Mouse (Mus musculus) layer of hippocampus, postnatal 14 days (tissue): ENCODE data around the gene Tbc1d19. TPM values are rescaled to one million over a fixed set of nuclear protein-coding genes. Genes with fewer than 3 reads are reported as not detected.

Experiments
- DNase-seq, 2 experiments: peaks; one replicate each; pipeline ENCODE4 v3.0.0; 2021 to 2022; ENCODE audit warnings: low spot score in 2 of 2, mixed read lengths in 1 of 2
- total RNA-seq, 2 experiments: library from RNA; stranded (reverse); gene quantifications; 2 replicates each; pipeline ENCODE4 v1.2.3; 2021

Gene Tbc1d19
- total RNA-seq, 2 experiments from 2014 or later = 43.7 to 58.8 TPM

DNA sequence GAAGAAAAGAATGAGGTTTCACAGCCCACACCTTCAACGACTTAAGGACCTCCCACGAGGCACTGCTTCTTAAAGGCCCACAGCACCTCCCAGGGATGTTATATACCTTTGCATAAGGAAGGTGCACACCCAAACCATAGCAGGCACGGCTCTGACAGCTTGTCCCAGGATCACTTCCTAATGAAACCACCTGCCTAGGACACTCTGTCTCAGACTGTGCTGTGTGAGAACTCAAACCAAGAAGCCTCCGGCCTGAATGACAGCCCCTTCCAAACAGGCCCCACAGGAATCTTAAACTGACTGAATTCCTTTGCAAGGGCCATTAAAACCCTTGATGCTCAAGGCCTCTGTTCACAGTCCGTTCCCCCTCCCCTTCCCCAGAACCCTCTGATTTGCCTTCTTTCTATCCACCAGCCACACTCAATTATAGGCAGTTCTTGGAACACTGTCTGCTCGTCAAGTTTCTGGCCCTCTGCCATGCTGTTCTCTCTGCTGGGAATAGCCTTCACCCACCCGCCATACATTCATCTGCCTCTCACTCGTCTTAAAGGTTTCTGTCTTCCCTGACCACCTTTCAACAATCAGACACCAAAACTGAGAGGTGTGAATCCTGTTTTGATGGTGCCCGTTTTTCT lies 138.3 kb downstream of the Tbc1d19 start:
- DNase-seq = no peak

DNA sequence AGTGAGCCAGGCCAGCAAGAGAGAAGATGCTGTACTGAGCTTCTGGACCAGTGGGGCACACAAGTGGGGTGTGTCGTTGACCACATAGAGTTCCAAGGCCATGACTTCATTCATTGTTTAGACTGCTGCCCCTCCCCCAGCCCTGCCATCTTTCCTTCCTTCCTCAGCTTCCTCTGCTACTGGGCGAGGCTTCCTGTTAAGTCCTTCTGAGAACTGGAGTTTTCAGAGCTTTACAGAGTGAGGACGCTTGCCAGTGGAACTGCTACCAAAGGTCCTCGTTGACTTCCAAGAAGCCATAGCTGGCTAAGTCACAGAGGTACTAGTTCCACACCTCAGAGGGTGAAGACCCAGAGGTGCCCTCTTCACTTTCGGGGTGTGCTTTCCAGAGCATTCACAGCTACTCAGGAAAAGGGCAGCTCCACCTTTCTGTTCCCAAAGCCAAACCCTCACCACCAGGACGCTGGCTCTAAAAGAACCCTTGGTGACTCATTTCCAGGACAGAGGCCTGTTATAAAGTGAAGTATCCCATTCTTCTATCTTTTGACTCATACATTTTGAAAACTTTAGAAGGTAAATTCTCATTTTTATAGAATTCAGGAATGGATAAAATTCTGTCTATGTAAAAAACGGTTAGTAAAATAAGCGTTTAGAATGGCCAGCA lies 139.3 kb downstream of the Tbc1d19 start:
- DNase-seq = no peak

- DNase-seq = no peak
Observed at GRCm38 (mm10) chr5:53950189-53950588, 140.8 kb downstream of the Tbc1d19 start.

DNA sequence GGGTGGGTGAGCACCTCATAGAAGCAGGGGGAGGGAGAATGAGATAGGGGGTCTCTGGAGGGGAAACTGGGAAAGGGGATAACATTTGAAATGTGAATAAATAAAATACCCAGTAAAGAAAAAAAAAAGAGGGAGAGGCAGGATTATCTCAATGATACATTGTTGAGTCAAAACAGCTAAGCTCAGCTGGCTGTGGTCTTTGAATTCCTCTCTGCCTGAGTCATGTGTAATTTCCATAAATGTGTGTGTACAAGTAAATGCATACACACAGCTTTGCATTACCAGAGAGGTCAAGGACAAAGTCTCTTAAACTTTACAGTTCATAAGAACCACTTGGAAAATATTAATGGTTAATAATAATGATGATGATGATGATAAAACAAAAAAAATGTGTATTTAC lies 143.8 kb downstream of the Tbc1d19 start:
- DNase-seq = no peak

Other genes starting within 250 kb of the Tbc1d19 start
- under 1 TPM; 0.12 to 0.14 TPM for gene Cckar, start 101.9 kb upstream of the Tbc1d19 start, total RNA-seq
- 100 to 1,000 TPM; 103 to 108 TPM for gene Stim2, start 188.9 kb downstream of the Tbc1d19 start, total RNA-seq